Mouse (Mus musculus): Measurements from ENCODE around the gene Rangrf.
"Not testable (repeated sequence)": the region's sequence is repeated elsewhere in the genome, so short reads cannot be mapped to it uniquely, and the experiment has no call there.

The Rangrf gene

GRCm38 (mm10) chr11:68942731-68943130, 32.3 kb downstream of the Rangrf start:
- DNase-seq = no peak

- no peak for DNase-seq
Observed at GRCm38 (mm10) chr11:68940516-68940915, 34.5 kb downstream of the Rangrf start.

- peak; percentile 90 for DNase-seq
Observed at GRCm38 (mm10) chr11:68939451-68940304, 35.3 kb downstream of the Rangrf start.

- not testable (repeated sequence) for DNase-seq
Observed at GRCm38 (mm10) chr11:68936951-68937350, 38.0 kb downstream of the Rangrf start.

- DNase-seq = no peak
Observed at GRCm38 (mm10) chr11:68933885-68934507, 41.0 kb downstream of the Rangrf start.

GRCm38 (mm10) chr11:68929947-68930346, 45.0 kb downstream of the Rangrf start:
- DNase-seq = no peak

- no peak for DNase-seq
Observed at GRCm38 (mm10) chr11:68926981-68927380, 48.0 kb downstream of the Rangrf start, which contains the start of gene Odf4. TSS of gene Odf4 (minus strand) at chr11:68927081.

GRCm38 (mm10) chr11:68924749-68925148, 50.2 kb downstream of the Rangrf start:
- DNase-seq = no peak

GRCm38 (mm10) chr11:68923191-68923590, 51.8 kb downstream of the Rangrf start:
- DNase-seq = no peak
